Mouse (Mus musculus): ENCODE measurements around the gene Eif4ebp2. TPM values are rescaled to one million over a fixed set of nuclear protein-coding genes. Genes with fewer than 3 reads are reported as not detected.
A peak's percentile ranks its signal among the peaks of the same experiment; 100 is the strongest.

Eif4ebp2 gene
- polyA plus RNA-seq, 1 experiment from 2014 or later, result 69.3 TPM

DNA sequence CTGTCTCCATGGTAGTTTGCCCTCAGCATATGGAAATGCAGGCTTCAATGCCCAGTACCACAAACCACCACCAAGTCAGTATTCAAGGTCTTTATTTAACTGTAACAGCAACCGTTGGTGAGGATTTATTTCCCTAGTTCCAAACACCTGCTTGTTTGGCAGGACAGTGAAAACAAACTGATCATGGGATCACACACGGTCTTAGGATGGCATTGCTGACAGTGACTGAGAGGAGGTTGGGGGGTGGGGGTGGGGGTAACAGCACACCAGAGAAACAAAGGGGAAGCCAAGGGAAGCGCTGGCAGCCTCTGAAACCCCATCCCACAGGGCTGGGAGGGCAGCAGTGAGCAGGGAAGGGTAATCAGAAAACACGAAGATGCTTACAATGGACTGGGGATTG, 24.0 kb downstream of the Eif4ebp2 start:
- Histone ChIP-seq H3K4me2 (no peak overlapping the region), H3K9me3 (no peaks in the 10 kb centered on the region), H3K4me3 (no peak overlapping the region), H3K27ac (no peak overlapping the region), H3K27me3 (no peaks in the 10 kb centered on the region), H3K9ac (no peak overlapping the region), H3K4me1 (peaks cover 15% of the 10 kb centered on the region), H3K36me3 (peaks cover 33% of the 10 kb centered on the region)
- ATAC-seq (ENCODE audit: borderline replicate concordance, extremely low read depth, low FRiP score, low TSS enrichment), result no peak
- WGBS, result 41% methylated on average over 4 of the region's 4 CpGs

DNA sequence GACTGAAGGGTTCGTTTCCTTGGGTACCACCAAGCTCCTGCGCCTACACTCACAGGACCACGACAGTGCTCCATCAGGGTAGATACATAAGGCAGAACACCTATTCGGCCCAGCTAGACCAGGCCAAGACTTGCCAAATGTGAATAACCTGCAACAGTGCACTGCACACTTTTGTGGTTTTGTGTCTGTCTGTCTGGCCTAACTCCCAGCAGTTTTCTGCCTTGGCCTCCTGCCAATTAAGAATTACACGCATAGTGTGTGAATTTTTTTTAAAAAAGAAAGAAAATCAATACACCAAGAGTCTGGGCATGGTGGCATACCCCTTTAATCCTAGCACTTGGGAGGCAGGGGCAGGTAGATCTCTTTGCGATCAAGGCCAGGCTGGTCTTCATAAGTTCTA, 24.5 kb downstream of the Eif4ebp2 start:
- H3K36me3 ChIP-seq, result peaks cover 28% of the 10 kb centered on the region
- no peak overlapping the region for H3K4me2 ChIP-seq
- 82% methylated on average over 6 of the region's 6 CpGs for WGBS
- no peak overlapping the region for H3K4me3 ChIP-seq
- H3K9me3 ChIP-seq, result no peaks in the 10 kb centered on the region
- ATAC-seq (ENCODE audit: borderline replicate concordance, extremely low read depth, low FRiP score, low TSS enrichment), result no peak
- peaks cover 15% of the 10 kb centered on the region for H3K4me1 ChIP-seq
- H3K9ac ChIP-seq, result no peak overlapping the region
- H3K27ac ChIP-seq, result no peak overlapping the region
- no peaks in the 10 kb centered on the region for H3K27me3 ChIP-seq

DNA sequence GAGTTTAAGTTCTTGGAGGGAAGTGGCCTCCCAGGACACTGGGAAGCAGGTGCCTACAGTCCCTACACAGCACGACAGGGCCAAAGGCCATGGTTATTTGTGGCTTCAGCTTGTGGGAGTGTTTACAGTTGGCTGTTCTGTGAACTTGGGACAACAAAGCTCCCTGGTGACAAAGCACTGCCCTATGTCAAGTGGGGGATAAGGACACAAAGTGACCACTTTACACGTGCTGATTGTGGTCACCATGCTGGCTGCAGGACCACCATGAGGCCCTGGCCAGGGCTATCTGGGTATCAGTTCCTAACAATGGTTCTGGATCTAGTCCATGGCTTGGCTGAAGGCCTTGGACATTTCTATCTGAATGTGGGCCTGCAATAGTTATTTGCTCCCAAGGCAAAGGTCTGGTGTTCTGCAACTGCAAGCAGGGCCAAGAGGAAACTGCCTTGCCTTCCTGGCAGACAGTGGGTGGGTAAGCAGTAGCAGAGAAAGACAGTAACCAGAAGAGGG, 26.2 kb downstream of the Eif4ebp2 start:
- no peaks in the 10 kb centered on the region for H3K9me3 ChIP-seq
- no peak for ATAC-seq (ENCODE audit: borderline replicate concordance, extremely low read depth, low FRiP score, low TSS enrichment)

DNA sequence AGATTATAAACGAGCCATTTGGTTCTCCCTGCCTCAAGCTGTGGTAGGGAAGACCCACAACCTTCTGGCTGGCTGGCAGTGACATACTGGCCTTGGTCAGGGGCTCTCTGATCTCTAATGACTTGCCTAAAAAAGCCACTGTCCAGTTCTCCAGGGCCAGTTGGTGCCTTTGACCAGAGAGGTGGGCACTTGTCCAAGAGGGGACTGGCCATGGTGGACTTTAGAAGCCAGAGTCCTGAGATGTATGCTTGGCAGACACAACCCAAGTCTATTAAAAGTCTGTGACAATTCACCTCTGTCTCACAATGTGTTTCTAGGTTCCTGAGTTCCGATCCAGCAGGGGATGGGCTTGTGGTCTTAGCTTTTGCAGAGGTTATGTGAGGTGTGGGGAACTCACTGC, 27.4 kb downstream of the Eif4ebp2 start:
- H3K9me3 ChIP-seq, result no peaks in the 10 kb centered on the region
- no peak for ATAC-seq (ENCODE audit: borderline replicate concordance, extremely low read depth, low FRiP score, low TSS enrichment)
- peaks cover 6% of the 10 kb centered on the region for H3K36me3 ChIP-seq
- 58% methylated on average over 2 of the region's 2 CpGs for WGBS
- peaks cover 15% of the 10 kb centered on the region for H3K4me1 ChIP-seq
- H3K27me3 ChIP-seq, result peaks cover 9% of the 10 kb centered on the region
- no peak overlapping the region for H3K4me2 ChIP-seq
- H3K9ac ChIP-seq, result no peak overlapping the region
- no peak overlapping the region for H3K4me3 ChIP-seq
- H3K27ac ChIP-seq, result no peak overlapping the region

More for the DNA sequence above, 26.2 kb downstream of the Eif4ebp2 start:
- Histone ChIP-seq H3K4me3 (no peak overlapping the region), H3K27me3 (no peaks in the 10 kb centered on the region), H3K27ac (no peak overlapping the region), H3K4me1 (peaks cover 15% of the 10 kb centered on the region), H3K36me3 (peaks cover 18% of the 10 kb centered on the region), H3K4me2 (no peak overlapping the region), H3K9ac (no peak overlapping the region)
- WGBS, result 30% methylated on average over 2 of the region's 2 CpGs

DNA sequence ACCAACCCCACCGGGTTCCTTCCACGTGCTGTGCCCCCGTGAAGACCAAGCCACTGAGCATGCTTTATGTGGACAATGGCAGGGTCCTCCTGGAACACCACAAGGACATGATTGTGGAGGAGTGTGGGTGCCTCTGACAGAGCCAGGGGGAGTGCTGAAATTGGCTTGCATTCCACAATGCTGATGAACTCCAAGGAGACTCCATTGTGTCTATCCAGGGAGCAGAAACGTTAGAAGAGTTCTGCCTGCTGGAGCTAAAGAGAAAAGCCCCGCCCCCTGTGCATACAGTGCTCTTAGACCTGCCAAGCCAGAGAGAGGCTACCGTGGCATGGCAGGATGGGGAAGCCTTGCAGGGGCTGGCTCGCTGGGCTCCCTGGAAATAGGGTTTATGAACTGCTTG, 28.0 kb downstream of the Eif4ebp2 start:
- H3K27me3 ChIP-seq, result peaks cover 14% of the 10 kb centered on the region
- peak; percentile 15; the same call in 1 of the 2 replicates for ATAC-seq (ENCODE audit: borderline replicate concordance, extremely low read depth, low FRiP score, low TSS enrichment)
- WGBS, result 34% methylated on average over 7 of the region's 7 CpGs
- H3K4me2 ChIP-seq, result peak overlapping the region; percentile 19; the same call in 1 of the 2 replicates
- no peak overlapping the region for H3K9ac ChIP-seq
- H3K9me3 ChIP-seq, result no peaks in the 10 kb centered on the region
- no peak overlapping the region for H3K4me3 ChIP-seq
- 0 out of 2 replicates have a peak overlapping the region, but pooled peaks have one; percentile 35 for H3K27ac ChIP-seq
- peaks cover 19% of the 10 kb centered on the region for H3K4me1 ChIP-seq
- H3K36me3 ChIP-seq, result 0 out of 2 replicates have a peak, but pooled peaks cover under 1% of the 10 kb centered on the region

DNA sequence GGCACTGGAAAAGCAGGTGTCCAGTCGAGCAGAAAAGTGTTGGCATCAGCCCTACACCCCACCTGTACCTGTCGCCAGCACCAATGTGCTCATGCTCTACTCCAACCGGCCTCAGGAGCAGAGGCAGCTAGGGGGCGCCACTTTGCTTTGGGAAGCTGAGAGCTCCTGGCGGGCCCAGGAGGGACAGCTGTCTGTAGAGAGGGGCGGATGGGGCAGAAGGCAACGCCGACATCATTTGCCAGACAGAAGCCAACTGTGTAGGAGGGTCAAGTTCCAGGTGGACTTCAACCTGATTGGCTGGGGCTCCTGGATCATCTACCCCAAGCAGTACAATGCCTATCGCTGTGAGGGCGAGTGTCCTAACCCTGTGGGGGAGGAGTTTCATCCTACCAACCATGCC, 29.2 kb downstream of the Eif4ebp2 start:
- Histone ChIP-seq H3K36me3 (no peaks in the 10 kb centered on the region), H3K9ac (no peak overlapping the region), H3K27me3 (peaks cover 27% of the 10 kb centered on the region), H3K4me1 (peaks cover 27% of the 10 kb centered on the region), H3K4me3 (no peak overlapping the region), H3K4me2 (no peak overlapping the region), H3K9me3 (no peaks in the 10 kb centered on the region), H3K27ac (no peak overlapping the region)
- WGBS, result 58% methylated on average over 10 of the region's 10 CpGs
- no peak for ATAC-seq (ENCODE audit: borderline replicate concordance, extremely low read depth, low FRiP score, low TSS enrichment)

DNA sequence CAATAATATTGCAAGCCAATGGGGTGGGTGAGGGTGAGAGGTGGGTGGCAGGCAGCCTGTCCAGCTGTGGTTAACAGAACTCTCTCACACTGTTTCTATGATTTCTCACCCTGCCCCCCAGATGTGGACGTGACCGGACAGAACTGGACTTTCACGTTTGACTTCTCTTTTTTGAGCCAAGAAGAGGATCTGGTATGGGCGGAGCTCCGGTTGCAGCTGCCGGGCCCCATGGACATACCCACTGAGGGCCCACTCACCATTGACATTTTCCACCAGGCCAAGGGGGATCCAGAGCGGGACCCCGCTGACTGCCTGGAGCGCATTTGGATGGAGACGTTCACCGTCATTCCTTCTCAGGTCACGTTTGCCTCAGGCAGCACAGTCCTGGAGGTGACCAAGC, 29.6 kb downstream of the Eif4ebp2 start:
- 0 out of 2 replicates have a peak, but pooled peaks have one; percentile 12 for ATAC-seq (ENCODE audit: borderline replicate concordance, extremely low read depth, low FRiP score, low TSS enrichment)
- Histone ChIP-seq H3K4me2 (no peak overlapping the region), H3K27me3 (peaks cover 31% of the 10 kb centered on the region), H3K36me3 (no peaks in the 10 kb centered on the region), H3K27ac (no peak overlapping the region), H3K4me3 (no peak overlapping the region), H3K4me1 (peaks cover 31% of the 10 kb centered on the region), H3K9ac (no peak overlapping the region), H3K9me3 (no peaks in the 10 kb centered on the region)
- WGBS, result 71% methylated on average over 12 of the region's 12 CpGs

DNA sequence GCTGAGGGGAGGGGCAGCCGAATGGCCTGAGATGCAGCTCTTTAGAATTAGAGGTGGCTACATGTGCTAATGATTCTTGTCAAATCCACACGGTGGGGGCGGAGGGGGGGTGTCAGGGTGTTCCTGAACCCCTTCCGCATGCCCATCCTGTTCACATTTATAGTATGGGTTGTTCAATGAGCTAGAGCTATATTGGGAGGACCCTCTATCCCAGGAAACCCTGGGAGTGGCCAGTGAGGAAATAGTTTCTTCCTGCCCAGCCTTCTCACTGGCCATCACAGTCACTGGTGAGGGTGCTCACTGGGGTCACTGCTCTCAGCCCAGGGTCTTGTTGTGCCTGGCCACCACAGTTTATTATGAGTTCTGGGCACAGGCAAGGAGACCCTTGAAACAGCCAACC, 32.5 kb downstream of the Eif4ebp2 start:
- 56% methylated on average over 4 of the region's 4 CpGs for WGBS
- no peak overlapping the region for H3K4me3 ChIP-seq
- H3K27ac ChIP-seq, result no peak overlapping the region
- H3K4me1 ChIP-seq, result peaks cover 27% of the 10 kb centered on the region
- H3K9ac ChIP-seq, result no peak overlapping the region
- no peaks in the 10 kb centered on the region for H3K36me3 ChIP-seq
- H3K27me3 ChIP-seq, result peaks cover 56% of the 10 kb centered on the region
- no peaks in the 10 kb centered on the region for H3K9me3 ChIP-seq
- ATAC-seq (ENCODE audit: borderline replicate concordance, extremely low read depth, low FRiP score, low TSS enrichment), result no peak
- no peak overlapping the region for H3K4me2 ChIP-seq

DNA sequence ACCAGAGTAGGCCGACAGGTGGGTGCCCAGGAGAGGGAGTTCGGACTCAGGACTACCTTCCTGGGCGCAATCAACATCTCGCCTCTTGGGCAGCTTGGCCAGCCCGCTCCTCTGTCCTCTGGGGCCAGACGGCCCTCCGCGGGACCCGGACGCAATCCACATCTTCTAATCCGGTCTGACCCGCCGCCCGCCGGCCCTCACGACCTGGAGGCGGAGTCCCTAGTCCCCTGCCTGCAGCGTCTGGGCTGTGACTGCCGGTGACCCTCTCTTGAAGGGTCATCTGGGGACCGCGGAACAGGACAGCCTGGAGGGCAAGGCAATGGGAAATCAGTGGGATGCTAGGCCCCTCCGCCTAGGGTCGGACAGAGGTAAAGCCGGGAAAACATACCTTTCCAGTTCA, 33.3 kb downstream of the Eif4ebp2 start:
- H3K36me3 ChIP-seq, result no peaks in the 10 kb centered on the region
- H3K9ac ChIP-seq, result no peak overlapping the region
- peaks cover 56% of the 10 kb centered on the region for H3K27me3 ChIP-seq
- H3K4me3 ChIP-seq, result no peak overlapping the region
- peaks cover 19% of the 10 kb centered on the region for H3K4me1 ChIP-seq
- 8% methylated on average over 24 of the region's 24 CpGs for WGBS
- ATAC-seq (ENCODE audit: borderline replicate concordance, extremely low read depth, low FRiP score, low TSS enrichment), result no peak
- H3K9me3 ChIP-seq, result no peaks in the 10 kb centered on the region
- H3K4me2 ChIP-seq, result peak overlapping the region; percentile 85
- no peak overlapping the region for H3K27ac ChIP-seq

DNA sequence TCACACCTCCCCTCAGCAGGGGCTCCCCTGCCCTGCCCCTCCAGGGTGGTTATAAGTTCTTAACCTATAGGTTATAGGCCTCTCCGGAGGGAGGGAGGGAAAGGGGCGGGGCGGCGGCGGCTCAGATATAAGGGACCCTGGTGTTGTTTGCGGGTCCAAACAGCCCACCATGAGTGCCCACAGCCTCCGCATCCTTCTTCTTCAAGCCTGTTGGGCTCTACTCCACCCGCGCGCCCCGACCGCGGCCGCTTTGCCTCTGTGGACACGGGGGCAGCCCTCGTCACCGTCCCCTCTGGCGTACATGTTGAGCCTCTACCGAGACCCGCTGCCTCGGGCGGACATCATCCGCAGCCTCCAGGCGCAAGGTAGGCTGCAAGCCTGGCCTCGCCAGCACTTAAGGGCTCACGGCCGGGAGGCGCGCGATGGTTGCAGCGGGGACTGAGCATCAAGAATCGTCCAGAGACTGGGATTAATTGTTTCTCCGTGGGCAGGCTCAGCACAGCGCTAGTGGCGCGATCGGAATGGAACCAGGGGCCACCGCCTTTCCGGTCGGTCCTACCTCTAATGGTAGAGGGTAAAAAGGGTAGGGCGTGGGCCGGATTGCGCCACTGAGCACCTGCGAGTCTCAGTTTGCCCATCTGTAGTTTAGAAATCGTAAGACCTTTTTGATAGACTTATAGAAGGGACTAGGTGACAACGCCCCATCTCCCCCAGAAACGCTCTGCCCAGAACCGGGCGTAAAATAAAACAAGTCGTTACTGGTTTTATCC, 34.1 kb downstream of the Eif4ebp2 start:
- 1% methylated on average over 50 of the region's 50 CpGs for WGBS
- ATAC-seq (ENCODE audit: borderline replicate concordance, extremely low read depth, low FRiP score, low TSS enrichment), result 0 out of 2 replicates have a peak, but pooled peaks have one; percentile 24
- H3K27me3 ChIP-seq, result peaks cover 56% of the 10 kb centered on the region

DNA sequence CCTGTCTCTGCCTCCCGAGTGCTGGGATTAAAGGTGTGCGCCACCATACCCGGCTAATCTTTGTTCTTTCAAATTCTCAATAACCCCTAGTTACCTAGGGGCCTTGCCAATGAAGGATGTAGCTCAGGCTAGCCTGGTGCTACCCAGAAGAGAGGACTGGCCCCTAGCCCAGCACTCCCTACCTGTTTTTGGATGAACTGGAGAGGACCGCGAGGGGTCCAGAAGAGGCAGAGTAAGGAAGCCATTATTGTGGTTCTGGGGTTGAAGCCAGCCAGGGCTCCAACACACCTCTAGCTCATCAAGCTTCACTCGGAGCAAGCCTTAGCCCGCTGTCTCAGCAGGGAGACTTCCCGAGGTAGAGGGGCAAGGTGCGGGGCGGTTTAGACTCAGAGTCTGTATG, 34.8 kb downstream of the Eif4ebp2 start, which contains the start of gene Nodal:
Nodal (plus strand) TSS at position 301 of the 400 bp plus-strand sequence.
- Histone ChIP-seq H3K4me2 (peak within 1 kb of the TSS; percentile 85), H3K4me3 (peak within 1 kb of the TSS; percentile 41), H3K4me1 (peaks cover 17% of the 10 kb centered on the region), H3K9me3 (no peaks in the 10 kb centered on the region), H3K9ac (no peak within 1 kb of the TSS), H3K36me3 (no peaks in the 10 kb centered on the region), H3K27ac (no peak within 1 kb of the TSS), H3K27me3 (peaks cover 56% of the 10 kb centered on the region)
- 25% methylated on average over 10 of the region's 10 CpGs for WGBS
- ATAC-seq (ENCODE audit: borderline replicate concordance, extremely low read depth, low FRiP score, low TSS enrichment), result peak; percentile 25; the same call in 1 of the 2 replicates

More for the DNA sequence above, 34.1 kb downstream of the Eif4ebp2 start:
- Histone ChIP-seq H3K4me3 (peak overlapping the region; percentile 41), H3K36me3 (no peaks in the 10 kb centered on the region), H3K4me1 (peaks cover 17% of the 10 kb centered on the region), H3K9ac (no peak overlapping the region), H3K4me2 (peak overlapping the region; percentile 85), H3K27ac (no peak overlapping the region), H3K9me3 (no peaks in the 10 kb centered on the region)

DNA sequence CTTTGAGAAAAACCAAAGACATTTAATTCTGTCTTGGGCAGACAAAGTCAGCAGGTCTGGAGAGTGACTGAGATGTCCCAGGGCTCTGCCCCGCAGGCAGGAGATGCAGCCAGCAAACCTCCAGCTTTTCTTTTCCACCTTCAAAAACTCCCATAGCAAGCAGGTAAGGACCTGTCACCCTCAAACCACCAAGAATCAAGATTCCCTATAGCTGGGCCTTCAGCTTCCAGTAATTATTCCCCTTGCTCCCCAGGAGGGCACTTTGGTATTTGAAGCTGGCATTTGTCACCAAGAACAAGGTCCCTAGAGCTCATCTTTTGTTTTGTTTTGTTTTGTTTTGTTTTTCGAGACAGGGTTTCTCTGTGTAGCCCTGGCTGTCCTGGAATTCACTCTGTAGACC, 35.4 kb downstream of the Eif4ebp2 start:
- H3K27me3 ChIP-seq, result peaks cover 56% of the 10 kb centered on the region
- ATAC-seq (ENCODE audit: borderline replicate concordance, extremely low read depth, low FRiP score, low TSS enrichment), result no peak

More for the DNA sequence above, 35.4 kb downstream of the Eif4ebp2 start:
- no peaks in the 10 kb centered on the region for H3K36me3 ChIP-seq
- no peak overlapping the region for H3K4me3 ChIP-seq
- 51% methylated on average over 2 of the region's 2 CpGs for WGBS
- no peaks in the 10 kb centered on the region for H3K9me3 ChIP-seq
- no peak overlapping the region for H3K27ac ChIP-seq
- no peak overlapping the region for H3K4me2 ChIP-seq
- H3K4me1 ChIP-seq, result peaks cover 17% of the 10 kb centered on the region
- no peak overlapping the region for H3K9ac ChIP-seq
